1 mouse cellular context compared by ENCODE assay signal in the genomic region with DNA sequence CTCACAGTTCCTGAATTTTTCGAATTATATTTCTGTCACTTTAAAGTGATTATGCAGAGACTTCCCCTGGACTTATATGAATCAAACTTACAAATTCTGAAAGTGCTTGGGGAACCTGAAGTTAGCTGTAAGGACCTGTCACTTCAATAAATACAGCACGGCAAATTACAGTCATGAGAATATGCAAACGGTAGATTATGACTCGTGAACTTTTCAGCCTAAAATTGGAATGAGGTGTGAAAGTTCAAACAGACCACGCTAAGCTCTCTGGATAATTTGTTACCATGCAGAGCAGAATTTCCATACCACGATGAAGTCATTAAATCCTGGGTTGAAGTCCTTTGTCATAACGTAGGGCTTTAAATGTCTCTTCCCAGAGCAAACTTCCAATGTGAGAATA.
TF ChIP-seq lines count a peak whose summit lies in the region.

No protein-coding gene starts in this region.

TF ChIP-seq in CH12.LX, 34 proteins besides CTCF, POLR2A, EP300 and RAD21:
- TF ChIP-seq BHLHE40 (IDR thresholded peaks at IDR 0.05; ENCODE audit: low read depth, low read length), result peak; percentile 65
- no peak for TF ChIP-seq TBP (conservative IDR thresholded peaks at IDR 0.05; ENCODE audit: low read depth, low read length)
